Mouse (Mus musculus): ENCODE measurements around the gene Pik3ip1.

Pik3ip1 gene

GRCm38 (mm10) chr11:3336602-3337001 lies 6.4 kb downstream of the Pik3ip1 start:
- DNase-seq (ENCODE audit: extremely low read depth, low read depth): no peak

GRCm38 (mm10) chr11:3337173-3337955 lies 7.2 kb downstream of the Pik3ip1 start:
- DNase-seq (ENCODE audit: extremely low read depth, low read depth): no peak

- no peak for DNase-seq (ENCODE audit: extremely low read depth, low read depth)
Observed at GRCm38 (mm10) chr11:3337961-3338360, 7.8 kb downstream of the Pik3ip1 start.

- no peak for DNase-seq (ENCODE audit: extremely low read depth, low read depth)
Observed at GRCm38 (mm10) chr11:3341476-3341875, 11.3 kb downstream of the Pik3ip1 start.

- no peak for DNase-seq (ENCODE audit: extremely low read depth, low read depth)
Observed at GRCm38 (mm10) chr11:3344916-3345315, 14.7 kb downstream of the Pik3ip1 start.

GRCm38 (mm10) chr11:3346351-3346750 lies 16.1 kb downstream of the Pik3ip1 start:
- no peak for DNase-seq (ENCODE audit: extremely low read depth, low read depth)

- DNase-seq (ENCODE audit: extremely low read depth, low read depth): peak; percentile 38
Observed at GRCm38 (mm10) chr11:3347091-3347834, 17.1 kb downstream of the Pik3ip1 start.

- DNase-seq (ENCODE audit: extremely low read depth, low read depth): no peak
Observed at GRCm38 (mm10) chr11:3347835-3348195, 17.6 kb downstream of the Pik3ip1 start.

GRCm38 (mm10) chr11:3348576-3349342 lies 18.6 kb downstream of the Pik3ip1 start:
- no peak for DNase-seq (ENCODE audit: extremely low read depth, low read depth)

- DNase-seq (ENCODE audit: extremely low read depth, low read depth): no peak
Observed at GRCm38 (mm10) chr11:3349343-3349695, 19.1 kb downstream of the Pik3ip1 start.

GRCm38 (mm10) chr11:3352131-3352530 lies 21.9 kb downstream of the Pik3ip1 start:
- DNase-seq (ENCODE audit: extremely low read depth, low read depth): no peak

- DNase-seq (ENCODE audit: extremely low read depth, low read depth): no peak
Observed at GRCm38 (mm10) chr11:3352990-3353585, 22.9 kb downstream of the Pik3ip1 start.

- DNase-seq (ENCODE audit: extremely low read depth, low read depth): no peak
Observed at GRCm38 (mm10) chr11:3362854-3363253, 32.7 kb downstream of the Pik3ip1 start.

GRCm38 (mm10) chr11:3366411-3366810 lies 36.2 kb downstream of the Pik3ip1 start:
- DNase-seq (ENCODE audit: extremely low read depth, low read depth): no peak

- no peak for DNase-seq (ENCODE audit: extremely low read depth, low read depth)
Observed at GRCm38 (mm10) chr11:3368983-3369382, 38.8 kb downstream of the Pik3ip1 start.

GRCm38 (mm10) chr11:3369449-3369848 lies 39.2 kb downstream of the Pik3ip1 start:
- DNase-seq (ENCODE audit: extremely low read depth, low read depth): no peak

GRCm38 (mm10) chr11:3370162-3370561 lies 40.0 kb downstream of the Pik3ip1 start:
- DNase-seq (ENCODE audit: extremely low read depth, low read depth): no peak

GRCm38 (mm10) chr11:3370928-3371598 lies 40.9 kb downstream of the Pik3ip1 start:
- DNase-seq (ENCODE audit: extremely low read depth, low read depth): no peak

GRCm38 (mm10) chr11:3371599-3372295 lies 41.5 kb downstream of the Pik3ip1 start:
- no peak for DNase-seq (ENCODE audit: extremely low read depth, low read depth)

- DNase-seq (ENCODE audit: extremely low read depth, low read depth): no peak
Observed at GRCm38 (mm10) chr11:3373591-3374292, 43.5 kb downstream of the Pik3ip1 start.

Data from MEL-GATA-1-ER (cell line).